Mouse (Mus musculus): Measurements from ENCODE around the gene Dnmt1.

The Dnmt1 gene

GRCm38 (mm10) chr9:20898511-20899073, 61.1 kb downstream of the Dnmt1 start, which contains the start of gene Eif3g:
Gene Eif3g, minus strand, starts transcription at chr9:20898623.
- no peak for TF ChIP-seq GATA4 (IDR thresholded peaks at IDR 0.05; ENCODE audit: insufficient replicate concordance, low read length)

- no peak for TF ChIP-seq GATA4 (IDR thresholded peaks at IDR 0.05; ENCODE audit: insufficient replicate concordance, low read length)
Measured at GRCm38 (mm10) chr9:20897736-20898510, 61.8 kb downstream of the Dnmt1 start.

- no peak for TF ChIP-seq GATA4 (IDR thresholded peaks at IDR 0.05; ENCODE audit: insufficient replicate concordance, low read length)
Measured at GRCm38 (mm10) chr9:20895382-20895781, 64.3 kb downstream of the Dnmt1 start.

DNA sequence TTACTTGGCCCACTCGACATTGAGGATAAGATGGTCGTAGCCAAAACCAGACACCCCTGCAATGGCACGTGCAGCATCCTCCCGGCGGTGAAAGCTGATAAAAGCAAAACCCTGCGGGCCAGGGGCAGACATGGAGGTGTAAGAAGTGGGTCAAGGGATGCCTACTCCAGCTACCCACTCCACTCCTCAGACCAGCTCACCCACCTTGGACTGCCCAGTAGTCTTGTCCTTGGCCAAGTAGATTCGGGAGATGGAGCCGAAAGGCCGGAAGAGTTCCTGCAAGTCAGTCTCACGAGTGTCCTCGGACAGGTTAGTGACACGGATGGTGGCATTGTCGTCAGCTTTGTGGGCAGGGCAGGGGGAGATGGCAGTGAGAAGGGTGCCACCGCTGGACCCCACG, 65.1 kb downstream of the Dnmt1 start:
- TF ChIP-seq GATA4 (IDR thresholded peaks at IDR 0.05; ENCODE audit: insufficient replicate concordance, low read length): no peak

DNA sequence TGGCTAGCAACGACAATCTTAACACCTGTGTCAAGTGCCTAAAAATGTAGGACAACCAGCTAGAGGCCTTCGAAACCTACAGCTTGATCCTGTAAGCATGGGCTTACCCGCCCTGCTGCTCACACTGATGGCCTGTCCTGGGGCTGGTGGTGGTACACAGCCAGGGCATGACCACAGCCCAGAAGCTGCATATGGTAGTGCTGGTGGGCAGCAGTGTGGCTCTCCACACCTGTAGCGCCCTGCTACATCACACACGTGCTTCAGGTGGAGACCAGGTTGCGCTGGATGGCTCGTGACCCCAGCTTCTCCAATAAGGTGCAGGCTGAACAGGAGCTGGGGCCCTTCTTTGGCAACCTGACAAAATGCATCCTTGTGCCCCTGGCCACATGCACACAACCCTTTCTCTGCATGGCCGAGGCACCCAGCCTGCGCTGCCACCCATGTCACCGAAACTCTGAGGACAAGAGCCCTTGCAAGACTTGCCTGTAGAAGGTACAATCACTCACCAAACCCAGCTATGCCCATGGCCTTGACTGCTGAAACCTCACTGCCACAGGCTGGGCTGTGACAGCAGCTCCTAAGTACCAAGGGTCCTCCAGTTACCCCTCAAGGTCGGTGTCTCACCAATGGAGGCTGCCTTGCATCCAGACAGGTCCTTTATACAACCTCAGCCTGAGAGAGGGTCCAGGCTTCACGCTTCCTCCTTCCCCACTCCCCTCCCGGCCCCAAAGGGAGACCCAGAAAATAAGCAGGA, 65.9 kb downstream of the Dnmt1 start:
- TF ChIP-seq GATA4 (IDR thresholded peaks at IDR 0.05; ENCODE audit: insufficient replicate concordance, low read length): no peak

GRCm38 (mm10) chr9:20893069-20893468, 66.6 kb downstream of the Dnmt1 start:
- TF ChIP-seq GATA4 (IDR thresholded peaks at IDR 0.05; ENCODE audit: insufficient replicate concordance, low read length): no peak

- no peak for TF ChIP-seq GATA4 (IDR thresholded peaks at IDR 0.05; ENCODE audit: insufficient replicate concordance, low read length)
Measured at GRCm38 (mm10) chr9:20892104-20892653, 67.5 kb downstream of the Dnmt1 start.

GRCm38 (mm10) chr9:20891339-20892103, 68.2 kb downstream of the Dnmt1 start:
- TF ChIP-seq GATA4 (IDR thresholded peaks at IDR 0.05; ENCODE audit: insufficient replicate concordance, low read length): no peak

GRCm38 (mm10) chr9:20890411-20890810, 69.3 kb downstream of the Dnmt1 start:
- no peak for TF ChIP-seq GATA4 (IDR thresholded peaks at IDR 0.05; ENCODE audit: insufficient replicate concordance, low read length)

GRCm38 (mm10) chr9:20889185-20890141, 70.2 kb downstream of the Dnmt1 start:
- TF ChIP-seq GATA4 (IDR thresholded peaks at IDR 0.05; ENCODE audit: insufficient replicate concordance, low read length): no peak

- TF ChIP-seq GATA4 (IDR thresholded peaks at IDR 0.05; ENCODE audit: insufficient replicate concordance, low read length): no peak
Measured at GRCm38 (mm10) chr9:20888386-20888765, 71.3 kb downstream of the Dnmt1 start.

GRCm38 (mm10) chr9:20887704-20888385, 71.8 kb downstream of the Dnmt1 start, which contains the start of gene Ppan:
Gene Ppan, plus strand, starts transcription at chr9:20888175.
- no peak for TF ChIP-seq GATA4 (IDR thresholded peaks at IDR 0.05; ENCODE audit: insufficient replicate concordance, low read length)

DNA sequence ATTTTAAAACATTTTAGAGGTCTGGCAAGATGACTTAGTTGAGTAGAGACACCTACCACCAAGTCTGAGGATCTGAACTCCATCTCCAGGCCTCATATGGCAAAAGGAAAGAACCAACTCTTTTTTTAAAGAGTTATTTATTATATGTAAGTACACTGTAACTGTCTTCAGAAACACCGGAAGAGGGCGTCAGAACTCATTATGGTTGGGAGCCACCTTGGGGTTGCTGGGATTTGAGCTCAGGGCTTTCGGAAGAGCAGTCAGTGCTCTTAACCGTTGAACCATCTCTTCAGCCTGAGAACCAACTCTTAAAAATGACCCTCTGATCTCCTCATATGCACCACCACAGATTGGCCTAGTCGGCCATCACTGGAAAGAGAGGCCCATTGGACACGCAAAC, 72.5 kb downstream of the Dnmt1 start:
- TF ChIP-seq GATA4 (IDR thresholded peaks at IDR 0.05; ENCODE audit: insufficient replicate concordance, low read length): no peak

Measured in liver, adult (tissue).